Mouse (Mus musculus): ENCODE measurements at regions not wholly inside any gene's neighbourhood (a gene's known extent, or its start where the extent isn't known, plus 50 kb on each side); places are given as distances from the start of the nearest gene placed in this dataset.

DNA sequence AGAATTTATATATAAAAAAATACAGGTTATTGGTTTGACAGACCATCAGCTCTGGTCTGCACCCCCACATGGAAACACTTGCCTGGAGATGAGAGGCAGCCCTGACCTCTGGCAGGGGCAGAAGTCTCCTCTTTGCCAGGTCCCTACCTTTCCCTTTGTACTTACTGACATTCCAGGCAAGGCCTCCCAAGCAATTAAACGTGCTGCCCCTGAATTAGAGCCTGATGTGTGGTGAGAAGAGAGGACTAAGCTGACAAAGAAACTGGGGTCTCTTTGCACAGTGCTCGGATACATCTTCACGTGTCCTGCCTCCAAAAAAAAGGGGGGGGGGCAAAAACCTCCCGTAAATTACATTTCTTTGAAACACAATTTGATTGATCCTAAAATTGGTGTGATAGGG lies 175.5 kb downstream of the Gas1 start:
- TF ChIP-seq TAL1 (IDR thresholded peaks at IDR 0.05; ENCODE audit: low read length) = no peak
- TF ChIP-seq GATA1 (IDR thresholded peaks at IDR 0.05; ENCODE audit: low read length) = no peak
